Mouse (Mus musculus) liver, postnatal 0 days (tissue): ENCODE results near the gene Arl13a.

Source experiments
- CTCF ChIP-seq: sonication (generic); IDR thresholded peaks from 2 replicates; pipeline ENCODE4 v1.5.1; 2016; ENCODE audit warnings: antibody characterized with exemption, low read depth
- EP300 ChIP-seq: IDR thresholded peaks from 2 replicates; pipeline ENCODE4 v1.6.1; 2016; ENCODE audit warnings: antibody characterized with exemption, low read depth, mild to moderate bottlenecking

- TF ChIP-seq EP300 (no peak), CTCF (no peak)
These were observed 33.3 kb downstream of the Arl13a start for GRCm38 (mm10) chrX:134220618-134221017.
